12 mouse cellular contexts compared by ENCODE assay signal in genomic region chr13:47238131-47238530, GRCm38 (mm10).
"Had no signal": no experiment of that assay in that cellular context is flagged by ENCODE, and none has a peak within 500 bp of the region (broad histone marks: within the 10 kb centered on the region; RNA-seq: fewer than 3 reads in every experiment).

No protein-coding gene starts in this region.

- DNase-seq: lung, adult 18-20 months; lung, embryonic 14.5 days; lung, postnatal 10 days; lung, postnatal 4 days; retina, postnatal 1 day; right cerebral cortex, adult 18-20 months; right cerebral cortex, postnatal 25 days; right cerebral cortex, postnatal 4 days; spleen, adult 18-20 months; thymus, adult 18-20 months; thymus, postnatal 14 days; thymus, postnatal 36 days had no signal
